Mouse (Mus musculus): ENCODE results near the gene 9930111J21Rik2. TPM values are rescaled to one million over a fixed set of nuclear protein-coding genes. Genes with fewer than 3 reads are reported as not detected.
"Not testable (repeated sequence)": the region's sequence is repeated elsewhere in the genome, so short reads cannot be mapped to it uniquely, and the experiment has no call there.

Gene 9930111J21Rik2
- 0.34 and 0.53 TPM in 2 replicates for polyA plus RNA-seq (2015; fragmentation: Nextera tagmentation; extraction: Ambion mirVana)

- H3K9ac ChIP-seq (replicated peaks; ENCODE audit: low read depth, low read length); H3K27ac ChIP-seq (ENCODE audit: low read length); H3K9me3 ChIP-seq (ENCODE audit: control insufficient read depth, low read length); H3K27me3 ChIP-seq (replicated peaks; ENCODE audit: control insufficient read depth, insufficient read depth, low read length); ATAC-seq; H3K36me3 ChIP-seq (ENCODE audit: control insufficient read depth, insufficient read depth); H3K4me1 ChIP-seq (replicated peaks; ENCODE audit: control insufficient read depth, insufficient read depth, low read length); H3K4me3 ChIP-seq (replicated peaks; ENCODE audit: low read length); H3K4me2 ChIP-seq (ENCODE audit: low read length): not testable (repeated sequence)
- WGBS: 88% methylated on average over 1 of the region's 6 CpGs
Observed at GRCm38 (mm10) chr11:49051093-49051891, at the start of gene 9930111J21Rik2. Gene 9930111J21Rik2, minus strand, starts transcription at chr11:49051242.

GRCm38 (mm10) chr11:49100409-49100808 lies 49.4 kb upstream of the 9930111J21Rik2 start:
- H3K27ac ChIP-seq (ENCODE audit: low read length): no peak overlapping the region
- ATAC-seq: no peak
- 87% methylated on average over 3 of the region's 3 CpGs for WGBS
- H3K9ac ChIP-seq (replicated peaks; ENCODE audit: low read depth, low read length): no peak overlapping the region
- H3K36me3 ChIP-seq (ENCODE audit: control insufficient read depth, insufficient read depth): no peaks in the 10 kb centered on the region
- no peak overlapping the region for H3K4me2 ChIP-seq (ENCODE audit: low read length)
- H3K4me3 ChIP-seq (replicated peaks; ENCODE audit: low read length): no peak overlapping the region
- H3K4me1 ChIP-seq (replicated peaks; ENCODE audit: control insufficient read depth, insufficient read depth, low read length): no peaks in the 10 kb centered on the region
- H3K9me3 ChIP-seq (ENCODE audit: control insufficient read depth, low read length): no peaks in the 10 kb centered on the region
- H3K27me3 ChIP-seq (replicated peaks; ENCODE audit: control insufficient read depth, insufficient read depth, low read length): no peaks in the 10 kb centered on the region

GRCm38 (mm10) chr11:49095367-49095766 lies 44.3 kb upstream of the 9930111J21Rik2 start:
- H3K36me3 ChIP-seq (ENCODE audit: control insufficient read depth, insufficient read depth): no peaks in the 10 kb centered on the region

GRCm38 (mm10) chr11:49093861-49094660 lies 43.0 kb upstream of the 9930111J21Rik2 start:
- 90% methylated on average over 6 of the region's 6 CpGs for WGBS
- H3K4me2 ChIP-seq (ENCODE audit: low read length): no peak overlapping the region
- H3K9ac ChIP-seq (replicated peaks; ENCODE audit: low read depth, low read length): no peak overlapping the region
- no peaks in the 10 kb centered on the region for H3K4me1 ChIP-seq (replicated peaks; ENCODE audit: control insufficient read depth, insufficient read depth, low read length)
- H3K9me3 ChIP-seq (ENCODE audit: control insufficient read depth, low read length): no peaks in the 10 kb centered on the region
- no peak for ATAC-seq
- H3K36me3 ChIP-seq (ENCODE audit: control insufficient read depth, insufficient read depth): no peaks in the 10 kb centered on the region
- H3K27ac ChIP-seq (ENCODE audit: low read length): no peak overlapping the region
- H3K27me3 ChIP-seq (replicated peaks; ENCODE audit: control insufficient read depth, insufficient read depth, low read length): no peaks in the 10 kb centered on the region
- no peak overlapping the region for H3K4me3 ChIP-seq (replicated peaks; ENCODE audit: low read length)

More at GRCm38 (mm10) chr11:49095367-49095766, 44.3 kb upstream of the 9930111J21Rik2 start:
- H3K27me3 ChIP-seq (replicated peaks; ENCODE audit: control insufficient read depth, insufficient read depth, low read length): no peaks in the 10 kb centered on the region
- no peak overlapping the region for H3K4me2 ChIP-seq (ENCODE audit: low read length)
- no peaks in the 10 kb centered on the region for H3K9me3 ChIP-seq (ENCODE audit: control insufficient read depth, low read length)
- no peak overlapping the region for H3K27ac ChIP-seq (ENCODE audit: low read length)
- H3K9ac ChIP-seq (replicated peaks; ENCODE audit: low read depth, low read length): no peak overlapping the region
- H3K4me1 ChIP-seq (replicated peaks; ENCODE audit: control insufficient read depth, insufficient read depth, low read length): no peaks in the 10 kb centered on the region
- WGBS: 67% methylated on average over 4 of the region's 4 CpGs
- no peak for ATAC-seq
- no peak overlapping the region for H3K4me3 ChIP-seq (replicated peaks; ENCODE audit: low read length)

- WGBS: 91% methylated on average over 2 of the region's 2 CpGs
- no peak overlapping the region for H3K4me2 ChIP-seq (ENCODE audit: low read length)
- no peaks in the 10 kb centered on the region for H3K9me3 ChIP-seq (ENCODE audit: control insufficient read depth, low read length)
- no peak overlapping the region for H3K27ac ChIP-seq (ENCODE audit: low read length)
- no peaks in the 10 kb centered on the region for H3K36me3 ChIP-seq (ENCODE audit: control insufficient read depth, insufficient read depth)
- no peaks in the 10 kb centered on the region for H3K27me3 ChIP-seq (replicated peaks; ENCODE audit: control insufficient read depth, insufficient read depth, low read length)
- no peak overlapping the region for H3K4me3 ChIP-seq (replicated peaks; ENCODE audit: low read length)
- no peak for ATAC-seq
- H3K4me1 ChIP-seq (replicated peaks; ENCODE audit: control insufficient read depth, insufficient read depth, low read length): no peaks in the 10 kb centered on the region
- no peak overlapping the region for H3K9ac ChIP-seq (replicated peaks; ENCODE audit: low read depth, low read length)
Observed at GRCm38 (mm10) chr11:49092786-49093185, 41.7 kb upstream of the 9930111J21Rik2 start.

GRCm38 (mm10) chr11:49092053-49092586 lies 41.1 kb upstream of the 9930111J21Rik2 start:
- no peak overlapping the region for H3K9ac ChIP-seq (replicated peaks; ENCODE audit: low read depth, low read length)
- H3K9me3 ChIP-seq (ENCODE audit: control insufficient read depth, low read length): no peaks in the 10 kb centered on the region
- 96% methylated on average over 1 of the region's 1 CpGs for WGBS

GRCm38 (mm10) chr11:49091171-49091570 lies 40.1 kb upstream of the 9930111J21Rik2 start:
- WGBS: 82% methylated on average over 4 of the region's 4 CpGs
- no peaks in the 10 kb centered on the region for H3K9me3 ChIP-seq (ENCODE audit: control insufficient read depth, low read length)
- H3K4me2 ChIP-seq (ENCODE audit: low read length): no peak overlapping the region
- no peaks in the 10 kb centered on the region for H3K36me3 ChIP-seq (ENCODE audit: control insufficient read depth, insufficient read depth)
- H3K9ac ChIP-seq (replicated peaks; ENCODE audit: low read depth, low read length): no peak overlapping the region
- ATAC-seq: no peak
- no peaks in the 10 kb centered on the region for H3K4me1 ChIP-seq (replicated peaks; ENCODE audit: control insufficient read depth, insufficient read depth, low read length)
- H3K4me3 ChIP-seq (replicated peaks; ENCODE audit: low read length): no peak overlapping the region
- H3K27me3 ChIP-seq (replicated peaks; ENCODE audit: control insufficient read depth, insufficient read depth, low read length): no peaks in the 10 kb centered on the region
- no peak overlapping the region for H3K27ac ChIP-seq (ENCODE audit: low read length)

More at GRCm38 (mm10) chr11:49092053-49092586, 41.1 kb upstream of the 9930111J21Rik2 start:
- no peaks in the 10 kb centered on the region for H3K27me3 ChIP-seq (replicated peaks; ENCODE audit: control insufficient read depth, insufficient read depth, low read length)
- no peaks in the 10 kb centered on the region for H3K4me1 ChIP-seq (replicated peaks; ENCODE audit: control insufficient read depth, insufficient read depth, low read length)
- no peaks in the 10 kb centered on the region for H3K36me3 ChIP-seq (ENCODE audit: control insufficient read depth, insufficient read depth)
- no peak for ATAC-seq
- H3K4me3 ChIP-seq (replicated peaks; ENCODE audit: low read length): no peak overlapping the region
- H3K4me2 ChIP-seq (ENCODE audit: low read length): no peak overlapping the region
- H3K27ac ChIP-seq (ENCODE audit: low read length): no peak overlapping the region

- Histone ChIP-seq H3K9me3 (ENCODE audit: control insufficient read depth, low read length) (no peaks in the 10 kb centered on the region), H3K4me2 (ENCODE audit: low read length) (no peak overlapping the region), H3K4me3 (replicated peaks; ENCODE audit: low read length) (no peak overlapping the region), H3K4me1 (replicated peaks; ENCODE audit: control insufficient read depth, insufficient read depth, low read length) (no peaks in the 10 kb centered on the region), H3K27ac (ENCODE audit: low read length) (no peak overlapping the region), H3K27me3 (replicated peaks; ENCODE audit: control insufficient read depth, insufficient read depth, low read length) (no peaks in the 10 kb centered on the region), H3K36me3 (ENCODE audit: control insufficient read depth, insufficient read depth) (no peaks in the 10 kb centered on the region), H3K9ac (replicated peaks; ENCODE audit: low read depth, low read length) (no peak overlapping the region)
- no peak for ATAC-seq
- WGBS: 89% methylated on average over 5 of the region's 5 CpGs
Observed at GRCm38 (mm10) chr11:49090551-49090950, 39.5 kb upstream of the 9930111J21Rik2 start.
